Mouse (Mus musculus) midbrain, embryonic 16.5 days (tissue): Measurements from ENCODE around the gene Psme2. TPM values are rescaled to one million over a fixed set of nuclear protein-coding genes. Genes with fewer than 3 reads are reported as not detected.

Experiments used
- ATAC-seq: fragments of 200-750 bp; cut with Nextera tagmentation; 2 replicates; pipeline ENCODE4 v1.8.0; 2017; ENCODE audit warnings: moderate TSS enrichment
- H3K27ac ChIP-seq: fragments of 300-500 bp; sonication (generic); 2 replicates; pipeline ENCODE4 v1.5.1; 2014; ENCODE audit warnings: mild to moderate bottlenecking, low read length, mixed read lengths
- H3K27me3 ChIP-seq: fragments of 300-500 bp; sonication (generic); 2 replicates; pipeline ENCODE4 v1.6.1; 2014; ENCODE audit warnings: low read depth, low read length, mixed read lengths; ENCODE audit not compliant: control insufficient read depth, insufficient read depth
- H3K36me3 ChIP-seq: fragments of 300-500 bp; sonication (generic); 2 replicates; pipeline ENCODE4 v1.6.1; 2014; ENCODE audit warnings: mild to moderate bottlenecking, low read length, moderate library complexity, mixed read lengths; ENCODE audit not compliant: control insufficient read depth, insufficient read depth
- H3K4me1 ChIP-seq: fragments of 300-500 bp; sonication (generic); 2 replicates; pipeline ENCODE4 v1.6.1; 2014; ENCODE audit warnings: mild to moderate bottlenecking, low read length, mixed read lengths; ENCODE audit not compliant: control insufficient read depth, insufficient read depth
- H3K4me2 ChIP-seq: fragments of 300-500 bp; sonication (generic); 2 replicates; pipeline ENCODE4 v1.6.1; 2014; ENCODE audit warnings: mild to moderate bottlenecking, low read length, mixed read lengths
- H3K4me3 ChIP-seq: fragments of 300-500 bp; sonication (generic); 2 replicates; pipeline ENCODE4 v1.5.1; 2014; ENCODE audit warnings: low read depth, mild to moderate bottlenecking, low read length, moderate library complexity, mixed read lengths
- H3K9ac ChIP-seq: fragments of 300-500 bp; sonication (generic); 2 replicates; pipeline ENCODE4 v1.6.1; 2014; ENCODE audit warnings: low read depth, low read length, mixed read lengths
- H3K9me3 ChIP-seq: fragments of 300-500 bp; sonication (generic); replicated peaks from 2 replicates; pipeline ENCODE4 v1.6.1; 2014; ENCODE audit warnings: mild to moderate bottlenecking, low read length, mixed read lengths; ENCODE audit not compliant: control insufficient read depth, poor library complexity, severe bottlenecking
- WGBS: fragments of 180-500 bp; shearing (Covaris S2); extraction: QIAGEN DNeasy Blood & Tissue Kit; methylation state at CpG from one replicate; pipeline ENCODE4 v1.1.7; 2014; 5-methylcytosine and 5-hydroxymethylcytosine counted together
- polyA plus RNA-seq: library from polyadenylated mRNA; unstranded; fragments of >200 nt; fragmentation: Nextera tagmentation; extraction: Ambion mirVana; gene quantifications from 2 replicates; pipeline ENCODE4 v1.2.1, GENCODE M21; 2015

Gene Psme2
- polyA plus RNA-seq, 1 experiment from 2014 or later, result 183 TPM

GRCm38 (mm10) chr14:55551347-55551746 is 39.6 kb downstream of the Psme2 start:
- no peaks in the 10 kb centered on the region for H3K4me1 ChIP-seq

GRCm38 (mm10) chr14:55550191-55550590 is 40.7 kb downstream of the Psme2 start:
- ATAC-seq, result no peak
- 87% methylated on average over 6 of the region's 6 CpGs for whole genome bisulfite sequencing
- H3K4me3 ChIP-seq, result no peak overlapping the region
- H3K9me3 ChIP-seq, result no peaks in the 10 kb centered on the region
- no peak overlapping the region for H3K9ac ChIP-seq
- H3K4me1 ChIP-seq, result no peaks in the 10 kb centered on the region
- peaks cover 18% of the 10 kb centered on the region for H3K36me3 ChIP-seq
- H3K4me2 ChIP-seq, result no peak overlapping the region
- H3K27ac ChIP-seq, result no peak overlapping the region
- H3K27me3 ChIP-seq, result no peaks in the 10 kb centered on the region

More at GRCm38 (mm10) chr14:55551347-55551746, 39.6 kb downstream of the Psme2 start:
- 65% methylated on average over 5 of the region's 5 CpGs for WGBS
- no peak for ATAC-seq
- no peak overlapping the region for H3K4me2 ChIP-seq
- peaks cover 18% of the 10 kb centered on the region for H3K36me3 ChIP-seq
- no peaks in the 10 kb centered on the region for H3K9me3 ChIP-seq
- no peak overlapping the region for H3K27ac ChIP-seq
- H3K9ac ChIP-seq, result no peak overlapping the region
- H3K4me3 ChIP-seq, result no peak overlapping the region
- H3K27me3 ChIP-seq, result no peaks in the 10 kb centered on the region

GRCm38 (mm10) chr14:55544334-55544733 is 46.6 kb downstream of the Psme2 start:
- H3K27ac ChIP-seq, result no peak overlapping the region
- 75% methylated on average over 9 of the region's 9 CpGs for WGBS
- peaks cover 21% of the 10 kb centered on the region for H3K36me3 ChIP-seq
- H3K27me3 ChIP-seq, result no peaks in the 10 kb centered on the region
- H3K4me2 ChIP-seq, result no peak overlapping the region
- no peaks in the 10 kb centered on the region for H3K9me3 ChIP-seq
- no peak overlapping the region for H3K4me3 ChIP-seq
- no peak overlapping the region; the same call in 1 of the 2 replicates for H3K9ac ChIP-seq
- H3K4me1 ChIP-seq, result peaks cover 11% of the 10 kb centered on the region
- ATAC-seq, result no peak

GRCm38 (mm10) chr14:55542268-55542667 is 48.6 kb downstream of the Psme2 start:
- ATAC-seq, result no peak
- H3K9me3 ChIP-seq, result no peaks in the 10 kb centered on the region
- H3K4me3 ChIP-seq, result no peak overlapping the region
- H3K27me3 ChIP-seq, result no peaks in the 10 kb centered on the region
- no peak overlapping the region for H3K27ac ChIP-seq
- H3K4me1 ChIP-seq, result peaks cover 11% of the 10 kb centered on the region
- WGBS, result 97% methylated on average over 12 of the region's 12 CpGs
- H3K36me3 ChIP-seq, result peaks cover 3% of the 10 kb centered on the region; the same call in 1 of the 2 replicates
- H3K4me2 ChIP-seq, result no peak overlapping the region
- H3K9ac ChIP-seq, result no peak overlapping the region

GRCm38 (mm10) chr14:55540787-55541321 is 50.1 kb downstream of the Psme2 start:
- peak; percentile 55 for ATAC-seq
- WGBS, result 2% methylated on average over 10 of the region's 10 CpGs

GRCm38 (mm10) chr14:55540067-55540786 is 50.7 kb downstream of the Psme2 start, which contains the start of gene Pck2:
Gene Pck2 (plus strand): TSS chr14:55540266.
- Histone ChIP-seq H3K36me3 (peaks cover 3% of the 10 kb centered on the region; the same call in 1 of the 2 replicates), H3K4me2 (peak within 1 kb of the TSS; percentile 70), H3K4me1 (peaks cover 11% of the 10 kb centered on the region), H3K9me3 (no peaks in the 10 kb centered on the region), H3K27me3 (no peaks in the 10 kb centered on the region), H3K27ac (peak within 1 kb of the TSS; percentile 85), H3K4me3 (peak within 1 kb of the TSS; percentile 47), H3K9ac (peak within 1 kb of the TSS; percentile 72)
- peak; percentile 86 for ATAC-seq
- 0% methylated on average over 32 of the region's 32 CpGs for WGBS

More at GRCm38 (mm10) chr14:55540787-55541321, 50.1 kb downstream of the Psme2 start:
- H3K27me3 ChIP-seq, result no peaks in the 10 kb centered on the region
- H3K4me2 ChIP-seq, result peak overlapping the region; percentile 70
- peaks cover 3% of the 10 kb centered on the region; the same call in 1 of the 2 replicates for H3K36me3 ChIP-seq
- H3K9me3 ChIP-seq, result no peaks in the 10 kb centered on the region
- H3K27ac ChIP-seq, result peak overlapping the region; percentile 85
- H3K9ac ChIP-seq, result peak overlapping the region; percentile 72
- peak overlapping the region; percentile 47 for H3K4me3 ChIP-seq
- peaks cover 11% of the 10 kb centered on the region for H3K4me1 ChIP-seq

Other genes with a start within 250 kb of the Psme2 start
- gene Dhrs4, start 112.4 kb downstream of the Psme2 start, polyA plus RNA-seq, result 21.4 and 22.2 TPM in 2 replicates
- gene Carmil3, start 100.5 kb downstream of the Psme2 start, polyA plus RNA-seq, result 34.5 and 37.7 TPM in 2 replicates
- gene Cpne6, start 80.7 kb downstream of the Psme2 start, polyA plus RNA-seq, result 2.2 and 3.4 TPM in 2 replicates
- gene Nrl, start 66.1 kb downstream of the Psme2 start, polyA plus RNA-seq, result 0.08 and 0.19 TPM in 2 replicates
- gene Pck2, start 50.8 kb downstream of the Psme2 start, polyA plus RNA-seq, result 29.5 and 30.6 TPM in 2 replicates
- gene Dcaf11, start 31.1 kb downstream of the Psme2 start, polyA plus RNA-seq, result 134 and 137 TPM in 2 replicates
- 0.55 and 0.72 TPM in 2 replicates for gene A730061H03Rik, start 30.7 kb downstream of the Psme2 start, polyA plus RNA-seq
- 0.22 TPM in 1 of 2 replicates, not detected in the other for gene Fitm1, start 15.5 kb downstream of the Psme2 start, polyA plus RNA-seq
- 238 and 262 TPM in 2 replicates for gene Psme1, start 13.0 kb downstream of the Psme2 start, polyA plus RNA-seq
- gene Emc9, start 5.8 kb downstream of the Psme2 start, polyA plus RNA-seq, result 31.6 and 46.9 TPM in 2 replicates
- gene Rnf31, start 595 bp upstream of the Psme2 start, polyA plus RNA-seq, result 24.6 and 27.2 TPM in 2 replicates
- 10.4 and 10.5 TPM in 2 replicates for gene Irf9, start 12.5 kb upstream of the Psme2 start, polyA plus RNA-seq
- 8.0 and 8.4 TPM in 2 replicates for gene Rec8, start 26.9 kb upstream of the Psme2 start, polyA plus RNA-seq
- 116 and 123 TPM in 2 replicates for gene Ipo4, start 44.8 kb upstream of the Psme2 start, polyA plus RNA-seq
- 2.1 and 2.4 TPM in 2 replicates for gene Gm49378, start 46.8 kb upstream of the Psme2 start, polyA plus RNA-seq
- gene Tm9sf1, start 52.7 kb upstream of the Psme2 start, polyA plus RNA-seq, result 57.8 and 60.0 TPM in 2 replicates
- gene Tssk4, start 59.1 kb upstream of the Psme2 start, polyA plus RNA-seq, result 0.20 and 0.28 TPM in 2 replicates
- 81.0 and 84.6 TPM in 2 replicates for gene Mdp1, start 69.4 kb upstream of the Psme2 start, polyA plus RNA-seq
- 52.5 and 52.7 TPM in 2 replicates for gene Gmpr2, start 80.8 kb upstream of the Psme2 start, polyA plus RNA-seq
- 532 and 551 TPM in 2 replicates for gene Nedd8, start 81.0 kb upstream of the Psme2 start, polyA plus RNA-seq
- 22.5 and 25.8 TPM in 2 replicates for gene Tinf2, start 90.7 kb upstream of the Psme2 start, polyA plus RNA-seq
- gene Tgm1, start 122.8 kb upstream of the Psme2 start, polyA plus RNA-seq, result 0.13 and 0.15 TPM in 2 replicates
- 64.0 and 65.1 TPM in 2 replicates for gene Rabggta, start 131.2 kb upstream of the Psme2 start, polyA plus RNA-seq
- 72.3 and 75.3 TPM in 2 replicates for gene Dhrs1, start 154.6 kb upstream of the Psme2 start, polyA plus RNA-seq
- 25.9 and 28.0 TPM in 2 replicates for gene Nop9, start 154.6 kb upstream of the Psme2 start, polyA plus RNA-seq
- 0.21 and 0.26 TPM in 2 replicates for gene Cideb, start 167.3 kb upstream of the Psme2 start, polyA plus RNA-seq
- gene Ltb4r2, start 170.3 kb upstream of the Psme2 start, polyA plus RNA-seq, result 0.51 and 0.59 TPM in 2 replicates
- 0.50 and 0.60 TPM in 2 replicates for gene Ltb4r1, start 174.8 kb upstream of the Psme2 start, polyA plus RNA-seq
- 4.0 and 5.0 TPM in 2 replicates for gene Adcy4, start 193.0 kb upstream of the Psme2 start, polyA plus RNA-seq
- 1.6 and 1.7 TPM in 2 replicates for gene Ripk3, start 197.8 kb upstream of the Psme2 start, polyA plus RNA-seq
- gene Nfatc4, start 232.0 kb upstream of the Psme2 start, polyA plus RNA-seq, result 6.7 and 7.0 TPM in 2 replicates